Mouse (Mus musculus) limb, embryonic 14.5 days (tissue): ENCODE measurements around the gene Senp5. TPM values are rescaled to one million over a fixed set of nuclear protein-coding genes. Genes with fewer than 3 reads are reported as not detected.
A peak's percentile ranks its signal among the peaks of the same experiment; 100 is the strongest.

Experiments used
- ATAC-seq: fragments of 200-750 bp; cut with Nextera tagmentation; 2 replicates; pipeline ENCODE4 v1.8.0; 2017; ENCODE audit warnings: low read depth, moderate number of reproducible peaks, moderate TSS enrichment; ENCODE audit not compliant: low FRiP score
- DNase-seq: peaks from one replicate; pipeline ENCODE4 v3.0.0-alpha.2; 2015; ENCODE audit warnings: low spot score
- H3K27ac ChIP-seq: fragments of 300-500 bp; sonication (generic); replicated peaks from 2 replicates; pipeline ENCODE4 v1.5.1; 2014; ENCODE audit warnings: low read depth, mild to moderate bottlenecking, low read length, moderate library complexity, mixed read lengths
- H3K27me3 ChIP-seq: fragments of 300-500 bp; sonication (generic); 2 replicates; pipeline ENCODE4 v1.6.1; 2014; ENCODE audit warnings: low read length, mixed read lengths; ENCODE audit not compliant: control insufficient read depth, insufficient read depth
- H3K36me3 ChIP-seq: fragments of 300-500 bp; sonication (generic); 2 replicates; pipeline ENCODE4 v1.6.1; 2014; ENCODE audit warnings: mild to moderate bottlenecking, low read length, moderate library complexity, mixed read lengths; ENCODE audit not compliant: control insufficient read depth, insufficient read depth
- H3K4me1 ChIP-seq: fragments of 300-500 bp; sonication (generic); 2 replicates; pipeline ENCODE4 v1.6.1; 2014; ENCODE audit warnings: antibody characterized with exemption, low read length, mixed read lengths; ENCODE audit not compliant: control insufficient read depth, insufficient read depth
- H3K4me2 ChIP-seq: fragments of 300-500 bp; sonication (generic); replicated peaks from 2 replicates; pipeline ENCODE4 v1.6.1; 2014; ENCODE audit warnings: low read depth, mild to moderate bottlenecking, low read length, moderate library complexity; ENCODE audit not compliant: severe bottlenecking
- H3K4me3 ChIP-seq: fragments of 300-500 bp; sonication (generic); replicated peaks from 2 replicates; pipeline ENCODE4 v1.5.1; 2014; ENCODE audit warnings: low read length
- H3K9ac ChIP-seq: fragments of 300-500 bp; sonication (generic); 2 replicates; pipeline ENCODE4 v1.6.1; 2014; ENCODE audit warnings: mild to moderate bottlenecking, low read depth, low read length, moderate library complexity; ENCODE audit not compliant: severe bottlenecking
- H3K9me3 ChIP-seq: fragments of 300-500 bp; sonication (generic); 2 replicates; pipeline ENCODE4 v1.6.1; 2016; ENCODE audit warnings: low read length; ENCODE audit not compliant: control insufficient read depth
- POLR2A ChIP-seq: fragments of 200-500 bp; IDR thresholded peaks from 2 replicates; pipeline ENCODE4 v1.8.0; 2012; ENCODE audit warnings: inconsistent platforms, mild to moderate bottlenecking, moderate library complexity, borderline replicate concordance; ENCODE audit not compliant: insufficient read depth, insufficient read length; ENCODE audit errors: extremely low read depth
- WGBS: fragments of 180-500 bp; shearing (Covaris S2); extraction: QIAGEN DNeasy Blood & Tissue Kit; methylation state at CpG from one replicate; pipeline ENCODE4 v1.1.7; 2014; 5-methylcytosine and 5-hydroxymethylcytosine counted together
- polyA plus RNA-seq, 2 experiments: library from polyadenylated mRNA; depleted of rRNA in 1 of 2; stranded (reverse) in 1 of 2; unstranded in 1 of 2; fragments of >200 nt; fragmentation: Nextera tagmentation in 1 of 2; extraction: Ambion mirVana in 1 of 2; gene quantifications; 2 replicates each; pipeline versions ENCODE4 v1.2.1 to v1.2.3; 2012 to 2014

Senp5 gene
- polyA plus RNA-seq, 2 experiments: 8.9 to 17.2 TPM

GRCm38 (mm10) chr16:31933751-31934549 lies 69.1 kb downstream of the Senp5 start, which contains the start of gene Pigz:
TSS of gene Pigz (plus strand) at chr16:31933851.
- Histone ChIP-seq H3K27me3 (peaks cover 38% of the 10 kb centered on the region), H3K9me3 (no peaks in the 10 kb centered on the region), H3K9ac (peak within 1 kb of the TSS; percentile 51), H3K36me3 (no peaks in the 10 kb centered on the region), H3K27ac (no peak within 1 kb of the TSS), H3K4me1 (peaks cover 10% of the 10 kb centered on the region), H3K4me3 (peak within 1 kb of the TSS; percentile 56), H3K4me2 (peak within 1 kb of the TSS; percentile 95)
- 7% methylated on average over 42 of the region's 42 CpGs for WGBS
- no peak for DNase-seq
- ATAC-seq: no peak
- no peak for TF ChIP-seq POLR2A

- H3K36me3 ChIP-seq: no peaks in the 10 kb centered on the region
- peak overlapping the region; percentile 51 for H3K9ac ChIP-seq
- TF ChIP-seq POLR2A: no peak
- no peaks in the 10 kb centered on the region for H3K9me3 ChIP-seq
- WGBS: under 1% methylated on average over 49 of the region's 50 CpGs
- H3K27ac ChIP-seq: no peak overlapping the region
- peak; percentile 94 for DNase-seq
- ATAC-seq: peak; percentile 92
- H3K4me2 ChIP-seq: peak overlapping the region; percentile 95
- H3K4me1 ChIP-seq: peaks cover 10% of the 10 kb centered on the region
- peak overlapping the region; percentile 56 for H3K4me3 ChIP-seq
- peaks cover 38% of the 10 kb centered on the region for H3K27me3 ChIP-seq
Observed at GRCm38 (mm10) chr16:31932840-31933697, 70.0 kb downstream of the Senp5 start.

GRCm38 (mm10) chr16:31932255-31932654 lies 70.8 kb downstream of the Senp5 start:
- ATAC-seq: no peak
- Histone ChIP-seq H3K36me3 (no peaks in the 10 kb centered on the region), H3K27me3 (peaks cover 38% of the 10 kb centered on the region), H3K4me3 (no peak overlapping the region), H3K27ac (no peak overlapping the region), H3K9ac (no peak overlapping the region), H3K4me1 (peaks cover 10% of the 10 kb centered on the region), H3K4me2 (no peak overlapping the region), H3K9me3 (no peaks in the 10 kb centered on the region)
- WGBS: 58% methylated on average over 5 of the region's 5 CpGs
- no peak for DNase-seq
- TF ChIP-seq POLR2A: no peak

GRCm38 (mm10) chr16:31931330-31931729 lies 71.8 kb downstream of the Senp5 start:
- Histone ChIP-seq H3K36me3 (no peaks in the 10 kb centered on the region), H3K9me3 (no peaks in the 10 kb centered on the region), H3K27ac (no peak overlapping the region), H3K4me1 (peaks cover 10% of the 10 kb centered on the region), H3K4me3 (no peak overlapping the region), H3K27me3 (peaks cover 34% of the 10 kb centered on the region), H3K4me2 (no peak overlapping the region; the same call in 1 of the 2 replicates), H3K9ac (no peak overlapping the region)
- TF ChIP-seq POLR2A: no peak
- no peak for ATAC-seq
- DNase-seq: no peak
- 65% methylated on average over 17 of the region's 17 CpGs for WGBS

- H3K27me3 ChIP-seq: no peaks in the 10 kb centered on the region
- H3K9me3 ChIP-seq: no peaks in the 10 kb centered on the region
- no peak overlapping the region for H3K9ac ChIP-seq
- no peak overlapping the region for H3K27ac ChIP-seq
- ATAC-seq (no peak), DNase-seq (no peak)
- no peaks in the 10 kb centered on the region for H3K4me1 ChIP-seq
- H3K4me2 ChIP-seq: no peak overlapping the region
- H3K4me3 ChIP-seq: no peak overlapping the region
- 89% methylated on average over 5 of the region's 5 CpGs for WGBS
- no peaks in the 10 kb centered on the region for H3K36me3 ChIP-seq
- TF ChIP-seq POLR2A: no peak
Observed at GRCm38 (mm10) chr16:31927412-31927811, 75.7 kb downstream of the Senp5 start.
